Mouse (Mus musculus): Measurements from ENCODE around the gene Tbc1d2b. TPM values are rescaled to one million over a fixed set of nuclear protein-coding genes. Genes with fewer than 3 reads are reported as not detected.
A peak's percentile ranks its signal among the peaks of the same experiment; 100 is the strongest.

Tbc1d2b gene
- polyA plus RNA-seq, 1 experiment from 2014 or later = 6.8 TPM

DNA sequence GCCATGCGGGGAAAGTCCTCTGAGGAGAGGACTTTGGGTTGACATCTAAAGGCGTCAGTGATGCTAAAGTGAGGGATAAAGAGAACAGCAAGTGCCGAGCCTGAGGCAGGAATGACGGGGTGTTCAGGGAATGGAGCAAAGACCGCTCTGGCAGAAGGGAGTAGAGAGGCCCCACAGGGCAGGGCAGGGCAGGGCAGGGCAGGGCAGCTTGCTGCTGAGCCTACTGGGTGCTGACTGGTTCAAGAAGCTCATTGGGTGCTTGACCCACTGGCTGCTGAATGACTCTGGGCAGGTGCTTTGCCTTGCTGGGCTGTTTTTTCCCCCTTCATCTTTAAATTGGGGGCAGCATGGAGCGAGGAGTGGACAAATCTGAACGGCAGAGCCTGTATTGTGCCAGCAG lies 74.3 kb downstream of the Tbc1d2b start:
- peaks cover 77% of the 10 kb centered on the region for H3K36me3 ChIP-seq

GRCm38 (mm10) chr9:90195000-90195399 lies 75.6 kb downstream of the Tbc1d2b start:
- WGBS = 88% methylated on average over 10 of the region's 10 CpGs
- Histone ChIP-seq H3K9me3 (no peaks in the 10 kb centered on the region), H3K27me3 (no peaks in the 10 kb centered on the region), H3K27ac (replicated peaks) (no peak overlapping the region), H3K9ac (no peak overlapping the region), H3K4me1 (replicated peaks) (no peaks in the 10 kb centered on the region), H3K4me3 (no peak overlapping the region), H3K36me3 (peaks cover 77% of the 10 kb centered on the region), H3K4me2 (no peak overlapping the region)
- no peak for ATAC-seq (ENCODE audit: low read depth)

More for the DNA sequence above, 74.3 kb downstream of the Tbc1d2b start:
- WGBS = 84% methylated on average over 7 of the region's 7 CpGs
- H3K4me1 ChIP-seq (replicated peaks) = no peaks in the 10 kb centered on the region
- H3K9me3 ChIP-seq = no peaks in the 10 kb centered on the region
- H3K27ac ChIP-seq (replicated peaks) = no peak overlapping the region
- no peak overlapping the region for H3K4me2 ChIP-seq
- H3K4me3 ChIP-seq = no peak overlapping the region
- no peaks in the 10 kb centered on the region for H3K27me3 ChIP-seq
- ATAC-seq (ENCODE audit: low read depth) = no peak
- H3K9ac ChIP-seq = no peak overlapping the region

- WGBS = 90% methylated on average over 5 of the region's 5 CpGs
- Histone ChIP-seq H3K27me3 (no peaks in the 10 kb centered on the region), H3K4me3 (no peak overlapping the region), H3K27ac (replicated peaks) (no peak overlapping the region), H3K9ac (no peak overlapping the region), H3K4me1 (replicated peaks) (peaks cover under 1% of the 10 kb centered on the region; the same call in 1 of the 2 replicates), H3K4me2 (no peak overlapping the region), H3K36me3 (peaks cover 97% of the 10 kb centered on the region), H3K9me3 (no peaks in the 10 kb centered on the region)
- no peak for ATAC-seq (ENCODE audit: low read depth)
Observed at GRCm38 (mm10) chr9:90189391-90189790, 81.2 kb downstream of the Tbc1d2b start.

DNA sequence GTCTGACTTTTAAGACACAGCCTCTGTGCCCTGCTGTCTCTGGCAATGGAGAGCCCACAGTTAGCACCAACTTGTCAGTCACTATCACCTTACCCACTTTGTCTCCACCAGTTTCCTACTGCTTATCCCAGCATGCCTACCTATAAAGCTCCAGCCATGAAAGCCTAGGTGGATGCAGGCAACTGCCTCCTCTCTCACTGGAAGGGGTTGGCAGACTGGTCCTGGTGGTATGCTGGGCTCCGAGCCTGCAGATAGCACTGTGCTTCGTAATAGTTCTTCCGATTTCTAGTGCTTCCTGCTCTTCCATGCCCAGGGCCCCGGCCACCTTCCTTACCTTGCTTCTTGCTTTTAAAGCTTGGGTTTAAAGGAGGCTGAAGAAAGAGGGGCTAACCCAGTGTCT lies 81.7 kb downstream of the Tbc1d2b start:
- H3K4me1 ChIP-seq (replicated peaks) = peaks cover 6% of the 10 kb centered on the region
- H3K9ac ChIP-seq = no peak overlapping the region
- no peaks in the 10 kb centered on the region for H3K9me3 ChIP-seq
- H3K4me2 ChIP-seq = no peak overlapping the region
- no peak overlapping the region for H3K4me3 ChIP-seq
- peaks cover 92% of the 10 kb centered on the region for H3K36me3 ChIP-seq
- ATAC-seq (ENCODE audit: low read depth) = no peak
- WGBS = 90% methylated on average over 4 of the region's 4 CpGs
- no peak overlapping the region for H3K27ac ChIP-seq (replicated peaks)
- no peaks in the 10 kb centered on the region for H3K27me3 ChIP-seq

DNA sequence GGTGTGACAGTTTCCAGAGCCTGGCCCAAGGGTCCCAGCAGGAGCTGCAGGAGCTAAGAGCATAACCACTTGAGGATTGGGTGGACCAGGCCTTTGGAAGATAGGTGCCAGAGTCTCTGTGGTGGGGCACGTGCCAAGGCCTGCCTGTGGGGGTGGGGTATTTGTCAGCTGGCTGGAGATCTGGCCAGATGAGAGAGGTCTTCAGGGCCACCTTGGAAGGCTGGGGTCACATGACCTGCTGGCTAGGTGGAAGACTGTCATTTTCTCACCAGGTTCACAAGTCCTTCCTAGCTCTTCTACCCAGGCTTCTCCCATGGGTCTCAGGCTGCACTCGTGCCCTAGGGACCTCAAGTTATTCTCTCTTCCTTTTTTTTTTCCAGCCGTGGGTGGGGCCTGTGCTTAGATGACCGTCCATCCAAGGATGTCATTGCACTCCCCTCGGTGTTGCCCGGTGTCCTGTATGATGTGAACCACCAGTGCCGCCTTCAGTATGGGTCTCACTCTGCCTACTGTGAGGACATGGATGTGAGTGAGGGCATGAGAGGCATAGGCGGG lies 85.2 kb downstream of the Tbc1d2b start:
- no peak overlapping the region for H3K4me2 ChIP-seq
- peaks cover 78% of the 10 kb centered on the region for H3K36me3 ChIP-seq
- H3K27ac ChIP-seq (replicated peaks) = no peak overlapping the region
- ATAC-seq (ENCODE audit: low read depth) = no peak
- H3K27me3 ChIP-seq = no peaks in the 10 kb centered on the region
- H3K4me3 ChIP-seq = no peak overlapping the region
- H3K4me1 ChIP-seq (replicated peaks) = peaks cover 7% of the 10 kb centered on the region
- H3K9me3 ChIP-seq = no peaks in the 10 kb centered on the region
- 91% methylated on average over 8 of the region's 8 CpGs for WGBS
- no peak overlapping the region for H3K9ac ChIP-seq

DNA sequence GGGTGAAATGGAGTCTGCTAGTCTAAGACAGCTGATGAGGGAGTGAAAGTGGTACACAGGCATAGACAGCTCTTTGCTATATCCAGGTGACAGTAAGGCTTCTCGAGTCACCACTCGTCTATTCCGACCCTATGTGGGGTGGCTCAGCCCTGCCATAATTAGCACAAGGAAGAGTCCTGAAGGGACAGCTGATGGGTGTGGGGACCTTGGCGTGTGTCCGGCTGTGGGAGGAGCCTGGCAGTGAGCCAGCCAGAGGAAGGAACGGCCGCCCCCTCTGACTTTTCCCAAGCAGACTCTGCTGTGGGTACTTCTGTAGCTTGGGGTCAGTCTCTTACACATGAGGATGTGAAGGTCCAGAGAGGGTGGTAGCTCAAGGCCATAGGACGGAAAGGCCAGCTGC lies 86.5 kb downstream of the Tbc1d2b start:
- peaks cover 78% of the 10 kb centered on the region for H3K36me3 ChIP-seq
- H3K9me3 ChIP-seq = no peaks in the 10 kb centered on the region
- 0 out of 2 replicates have a peak, but pooled peaks have one; percentile 25 for ATAC-seq (ENCODE audit: low read depth)
- H3K27ac ChIP-seq (replicated peaks) = no peak overlapping the region
- H3K4me3 ChIP-seq = no peak overlapping the region
- H3K9ac ChIP-seq = no peak overlapping the region
- peaks cover 7% of the 10 kb centered on the region for H3K4me1 ChIP-seq (replicated peaks)
- 56% methylated on average over 8 of the region's 8 CpGs for WGBS
- no peaks in the 10 kb centered on the region for H3K27me3 ChIP-seq
- H3K4me2 ChIP-seq = no peak overlapping the region

DNA sequence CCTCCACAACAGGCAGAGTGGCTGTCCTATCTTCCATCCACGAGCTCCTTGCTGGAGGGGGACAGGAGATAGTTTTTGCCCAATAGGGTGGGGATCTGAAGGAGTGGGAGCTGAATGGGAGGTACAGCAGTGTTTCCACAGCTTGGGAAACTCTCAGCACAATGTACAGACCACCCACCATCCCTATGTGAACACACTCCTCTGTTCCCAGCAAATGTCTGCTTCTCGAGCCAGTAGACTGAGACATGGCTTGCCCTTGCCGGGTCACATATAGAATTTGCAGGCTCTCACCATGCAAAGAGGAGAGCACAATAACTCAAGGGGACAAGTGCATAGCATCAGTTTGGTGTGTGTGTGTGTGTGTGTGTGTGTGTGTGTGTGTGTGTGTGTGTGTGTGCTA lies 87.1 kb downstream of the Tbc1d2b start:
- Histone ChIP-seq H3K27ac (replicated peaks) (no peak overlapping the region), H3K9ac (no peak overlapping the region), H3K4me1 (replicated peaks) (peaks cover 7% of the 10 kb centered on the region), H3K4me2 (no peak overlapping the region), H3K27me3 (no peaks in the 10 kb centered on the region), H3K36me3 (peaks cover 78% of the 10 kb centered on the region), H3K4me3 (no peak overlapping the region), H3K9me3 (no peaks in the 10 kb centered on the region)
- 68% methylated on average over 3 of the region's 3 CpGs for WGBS
- ATAC-seq (ENCODE audit: low read depth) = no peak

- H3K36me3 ChIP-seq = peaks cover 77% of the 10 kb centered on the region
- no peak overlapping the region for H3K4me3 ChIP-seq
- WGBS = 89% methylated on average over 18 of the region's 18 CpGs
- H3K4me1 ChIP-seq (replicated peaks) = peaks cover 7% of the 10 kb centered on the region
- no peaks in the 10 kb centered on the region for H3K27me3 ChIP-seq
- H3K27ac ChIP-seq (replicated peaks) = no peak overlapping the region
- no peaks in the 10 kb centered on the region for H3K9me3 ChIP-seq
- H3K4me2 ChIP-seq = no peak overlapping the region
- H3K9ac ChIP-seq = no peak overlapping the region
- ATAC-seq (ENCODE audit: low read depth) = no peak
Observed at GRCm38 (mm10) chr9:90182636-90183421, 87.8 kb downstream of the Tbc1d2b start.

GRCm38 (mm10) chr9:90181656-90182388 lies 88.8 kb downstream of the Tbc1d2b start:
- peaks cover 77% of the 10 kb centered on the region for H3K36me3 ChIP-seq
- 85% methylated on average over 6 of the region's 6 CpGs for WGBS

DNA sequence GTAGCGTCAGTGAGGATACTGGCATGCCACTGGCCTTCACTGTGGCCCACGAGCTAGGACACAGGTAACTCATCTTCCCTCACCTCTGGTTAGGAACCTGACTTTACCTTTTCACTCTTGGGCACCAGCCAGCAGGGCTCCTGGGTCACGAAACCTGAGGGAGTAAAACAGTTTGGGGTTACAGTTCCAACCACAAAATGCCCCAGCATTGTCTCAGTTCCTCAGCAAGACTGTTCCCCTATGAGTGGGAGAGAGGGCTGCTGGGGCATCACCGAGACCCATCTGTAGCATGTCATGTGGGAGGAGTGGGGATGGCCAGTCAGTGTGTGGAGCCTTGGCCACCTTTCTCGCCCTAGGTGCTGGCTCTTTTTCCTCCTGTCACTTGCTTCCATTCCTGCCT lies 91.2 kb downstream of the Tbc1d2b start:
- Histone ChIP-seq H3K4me3 (no peak overlapping the region), H3K9ac (no peak overlapping the region), H3K9me3 (no peaks in the 10 kb centered on the region), H3K4me2 (no peak overlapping the region), H3K4me1 (replicated peaks) (peaks cover 6% of the 10 kb centered on the region), H3K27ac (replicated peaks) (no peak overlapping the region), H3K27me3 (no peaks in the 10 kb centered on the region), H3K36me3 (peaks cover 78% of the 10 kb centered on the region)
- WGBS = 90% methylated on average over 5 of the region's 5 CpGs
- ATAC-seq (ENCODE audit: low read depth) = no peak

More at GRCm38 (mm10) chr9:90181656-90182388, 88.8 kb downstream of the Tbc1d2b start:
- Histone ChIP-seq H3K9me3 (no peaks in the 10 kb centered on the region), H3K27ac (replicated peaks) (no peak overlapping the region), H3K4me2 (no peak overlapping the region), H3K9ac (no peak overlapping the region), H3K4me3 (no peak overlapping the region), H3K4me1 (replicated peaks) (peaks cover 7% of the 10 kb centered on the region), H3K27me3 (no peaks in the 10 kb centered on the region)
- no peak for ATAC-seq (ENCODE audit: low read depth)

DNA sequence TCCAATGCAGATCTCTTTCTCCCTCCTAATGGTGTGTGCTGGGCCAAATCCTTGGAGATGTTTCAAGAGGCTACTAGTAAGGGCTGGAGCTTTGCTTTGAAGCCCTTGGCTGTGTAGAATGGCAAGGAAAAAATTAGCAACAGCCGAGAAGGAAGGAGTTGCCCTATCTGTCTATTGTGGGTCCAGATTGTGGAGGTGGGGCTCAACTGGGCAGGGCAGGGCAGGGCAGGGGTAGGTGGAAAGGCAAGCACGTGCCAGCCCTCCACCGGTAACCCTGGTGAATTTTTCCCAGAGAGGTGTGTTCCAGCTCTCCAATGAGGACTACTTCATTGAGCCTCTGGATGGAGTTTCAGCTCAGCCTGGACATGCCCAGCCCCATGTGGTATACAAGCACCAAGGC lies 97.3 kb downstream of the Tbc1d2b start:
- no peak overlapping the region for H3K9ac ChIP-seq
- 93% methylated on average over 3 of the region's 3 CpGs for WGBS
- no peaks in the 10 kb centered on the region for H3K9me3 ChIP-seq
- ATAC-seq (ENCODE audit: low read depth) = no peak
- no peak overlapping the region for H3K4me3 ChIP-seq
- no peak overlapping the region for H3K27ac ChIP-seq (replicated peaks)
- H3K36me3 ChIP-seq = peaks cover 70% of the 10 kb centered on the region
- H3K27me3 ChIP-seq = no peaks in the 10 kb centered on the region
- H3K4me1 ChIP-seq (replicated peaks) = no peaks in the 10 kb centered on the region
- H3K4me2 ChIP-seq = no peak overlapping the region

DNA sequence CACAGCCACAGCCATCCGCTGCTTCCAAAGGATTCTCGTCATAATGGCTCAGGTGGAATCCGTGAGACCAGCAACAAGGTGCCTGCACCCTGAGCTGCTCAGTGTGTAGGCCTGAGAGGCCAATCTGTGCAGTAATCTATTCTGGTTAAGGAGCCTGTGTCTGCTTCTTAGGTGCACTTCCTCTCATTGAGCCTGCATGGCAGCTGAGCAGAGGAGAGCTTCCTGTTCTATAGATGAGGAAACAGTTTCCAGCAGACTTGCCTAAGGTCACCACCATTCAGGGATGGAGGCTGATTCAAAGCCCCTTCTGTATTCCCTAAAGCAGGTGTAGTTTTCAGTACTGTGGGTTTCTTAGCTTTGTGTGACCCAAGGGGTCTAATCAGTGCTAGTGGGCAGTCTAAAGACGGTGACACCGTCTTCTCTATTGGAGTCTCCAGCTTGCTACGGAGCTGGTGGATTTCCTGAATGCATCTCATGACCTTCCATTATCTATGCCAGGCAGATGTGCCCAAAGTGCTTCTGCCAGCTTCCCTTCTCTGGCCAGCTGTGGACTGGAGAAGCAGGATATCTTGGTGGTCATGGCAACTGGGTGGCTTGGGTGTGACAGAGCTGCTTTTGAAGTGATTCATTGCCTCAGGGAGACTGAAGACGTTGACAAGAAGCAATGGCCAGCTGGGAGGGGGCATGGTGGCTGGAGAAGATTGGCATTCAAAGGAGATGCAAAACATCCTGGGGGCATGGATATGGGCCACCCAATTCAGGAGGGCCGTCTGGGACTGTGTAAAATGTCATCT lies 97.9 kb downstream of the Tbc1d2b start:
- Histone ChIP-seq H3K4me1 (replicated peaks) (no peaks in the 10 kb centered on the region), H3K4me3 (no peak overlapping the region), H3K36me3 (peaks cover 64% of the 10 kb centered on the region), H3K4me2 (no peak overlapping the region), H3K9me3 (no peaks in the 10 kb centered on the region), H3K9ac (no peak overlapping the region), H3K27ac (replicated peaks) (no peak overlapping the region), H3K27me3 (no peaks in the 10 kb centered on the region)
- no peak for ATAC-seq (ENCODE audit: low read depth)
- 79% methylated on average over 8 of the region's 8 CpGs for WGBS

Measured in neural tube, embryonic 13.5 days (tissue).